Mouse (Mus musculus) kidney, postnatal 0 days (tissue): Measurements from ENCODE around the gene Tnfsf12. TPM values are rescaled to one million over a fixed set of nuclear protein-coding genes. Genes with fewer than 3 reads are reported as not detected.

ENCODE experiments used
- ATAC-seq: fragments of 200-750 bp; cut with Nextera tagmentation; replicated peaks from 2 replicates; pipeline ENCODE4 v1.8.0; 2017; ENCODE audit warnings: low read depth, moderate number of reproducible peaks, moderate TSS enrichment, moderate library complexity; ENCODE audit not compliant: low FRiP score
- DNase-seq: peaks from one replicate; pipeline ENCODE4 v3.0.0-alpha.2; 2016; ENCODE audit warnings: low spot score
- H3K27ac ChIP-seq: fragments of 300-500 bp; sonication (generic); 2 replicates; pipeline ENCODE4 v1.5.1; 2014; ENCODE audit warnings: mild to moderate bottlenecking
- H3K27me3 ChIP-seq: fragments of 300-500 bp; sonication (generic); 2 replicates; pipeline ENCODE4 v1.6.1; 2014; ENCODE audit warnings: low read length, mixed read lengths; ENCODE audit not compliant: insufficient read depth
- H3K36me3 ChIP-seq: fragments of 300-500 bp; sonication (generic); 2 replicates; pipeline ENCODE4 v1.6.1; 2014; ENCODE audit warnings: low read length, mixed read lengths; ENCODE audit not compliant: insufficient read depth
- H3K4me1 ChIP-seq: fragments of 300-500 bp; sonication (generic); replicated peaks from 2 replicates; pipeline ENCODE4 v1.6.1; 2014; ENCODE audit warnings: antibody characterized with exemption, low read length, mixed read lengths; ENCODE audit not compliant: insufficient read depth
- H3K4me2 ChIP-seq: fragments of 300-500 bp; sonication (generic); 2 replicates; pipeline ENCODE4 v1.6.1; 2014; ENCODE audit warnings: mild to moderate bottlenecking, low read length, moderate library complexity, mixed read lengths
- H3K4me3 ChIP-seq: fragments of 300-500 bp; sonication (generic); replicated peaks from 2 replicates; pipeline ENCODE4 v1.5.1; 2014; ENCODE audit warnings: low read depth, low read length
- H3K9ac ChIP-seq: fragments of 300-500 bp; sonication (generic); 2 replicates; pipeline ENCODE4 v1.6.1; 2014; ENCODE audit warnings: low read depth, low read length
- H3K9me3 ChIP-seq: fragments of 300-500 bp; sonication (generic); replicated peaks from 2 replicates; pipeline ENCODE4 v1.6.1; 2016; ENCODE audit warnings: low read length, inconsistent platforms, mixed read lengths
- CTCF ChIP-seq: IDR thresholded peaks from 2 replicates; pipeline ENCODE4 v1.5.1; 2016; ENCODE audit warnings: antibody characterized with exemption, low read depth, mild to moderate bottlenecking, moderate library complexity
- WGBS: fragments of 180-500 bp; shearing (Covaris S2); extraction: QIAGEN DNeasy Blood & Tissue Kit; methylation state at CpG from one replicate; pipeline ENCODE4 v1.1.7; 2014; 5-methylcytosine and 5-hydroxymethylcytosine counted together
- polyA plus RNA-seq: library from polyadenylated mRNA; unstranded; fragments of >200 nt; fragmentation: Nextera tagmentation; extraction: Ambion mirVana; gene quantifications from 2 replicates; pipeline ENCODE4 v1.2.1, GENCODE M21; 2015

The Tnfsf12 gene
- polyA plus RNA-seq, 1 experiment from 2014 or later = 15.8 TPM

DNA sequence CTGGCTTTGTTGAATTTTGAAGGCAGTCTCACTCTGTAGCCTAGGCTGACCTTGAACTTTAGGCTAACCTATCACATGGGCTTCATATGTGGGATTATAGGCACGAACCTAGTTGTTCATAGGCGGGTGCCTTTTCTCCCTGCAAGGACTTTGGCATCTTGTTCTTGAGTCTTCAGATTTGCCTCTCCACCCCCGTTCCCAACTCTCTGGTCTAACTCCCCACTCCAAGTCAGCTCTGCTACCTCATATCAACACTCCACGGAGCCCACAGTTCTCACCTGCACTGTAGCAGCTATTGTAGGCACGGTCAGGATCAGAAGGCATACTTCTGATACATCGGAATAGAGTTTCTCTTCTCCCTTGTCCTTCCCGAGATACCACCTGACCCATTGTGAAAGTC lies 12.1 kb downstream of the Tnfsf12 start:
- no peak for DNase-seq
- Histone ChIP-seq H3K27ac (peak overlapping the region; percentile 65; the same call in 1 of the 2 replicates), H3K9ac (no peak overlapping the region), H3K4me2 (no peak overlapping the region), H3K36me3 (0 out of 2 replicates have a peak, but pooled peaks cover 6% of the 10 kb centered on the region), H3K9me3 (no peaks in the 10 kb centered on the region), H3K4me3 (no peak overlapping the region), H3K27me3 (no peaks in the 10 kb centered on the region), H3K4me1 (peaks cover 23% of the 10 kb centered on the region)
- ATAC-seq = no peak
- no peak for TF ChIP-seq CTCF
- 74% methylated on average over 7 of the region's 7 CpGs for WGBS

DNA sequence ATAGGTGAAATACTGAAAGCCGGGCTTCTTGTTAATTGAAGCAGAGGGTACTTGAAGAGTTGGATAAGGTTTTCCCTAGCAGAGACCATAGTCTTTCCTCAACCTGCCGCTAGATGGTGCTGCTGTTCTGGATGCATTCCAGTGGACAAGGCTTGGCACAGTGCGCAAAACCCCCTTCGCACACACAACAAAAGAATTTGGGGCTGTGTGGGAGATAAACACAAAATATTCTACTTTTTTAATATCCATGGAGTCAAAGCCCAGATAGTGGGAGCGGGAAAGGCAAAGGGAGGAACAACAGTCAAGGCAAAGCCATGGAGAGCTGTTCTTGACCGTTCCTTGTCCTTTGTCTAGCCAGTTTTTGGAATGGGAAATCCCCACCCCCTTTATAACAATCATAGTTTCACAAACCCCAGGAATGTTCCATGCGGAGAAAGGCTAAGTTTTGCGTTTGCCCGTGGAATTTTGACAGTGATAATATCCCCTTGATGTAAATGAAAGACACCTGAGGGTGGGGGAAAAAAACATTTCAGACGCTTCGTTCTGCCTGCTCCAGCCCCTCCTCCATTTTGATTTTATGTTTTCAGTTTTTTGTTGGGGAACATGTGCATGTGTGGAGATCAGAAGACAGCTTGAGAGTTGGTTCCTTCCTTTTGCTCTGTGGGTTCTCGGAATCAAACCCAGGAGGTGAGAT lies 12.7 kb downstream of the Tnfsf12 start:
- no peaks in the 10 kb centered on the region for H3K9me3 ChIP-seq
- peak overlapping the region; percentile 90 for H3K4me2 ChIP-seq
- no peak for ATAC-seq
- H3K36me3 ChIP-seq = peaks cover 10% of the 10 kb centered on the region; the same call in 1 of the 2 replicates
- no peak overlapping the region; the same call in 1 of the 2 replicates for H3K4me3 ChIP-seq
- TF ChIP-seq CTCF = peak; percentile 99
- H3K27ac ChIP-seq = peak overlapping the region; percentile 90
- WGBS = 16% methylated on average over 12 of the region's 12 CpGs
- peaks cover 23% of the 10 kb centered on the region for H3K4me1 ChIP-seq
- H3K27me3 ChIP-seq = no peaks in the 10 kb centered on the region
- H3K9ac ChIP-seq = peak overlapping the region; percentile 33; the same call in 1 of the 2 replicates
- DNase-seq = peak; percentile 97

- DNase-seq (no peak), ATAC-seq (no peak)
- H3K4me1 ChIP-seq = peaks cover 23% of the 10 kb centered on the region
- no peaks in the 10 kb centered on the region for H3K9me3 ChIP-seq
- 23% methylated on average over 24 of the region's 24 CpGs for WGBS
- peak overlapping the region; percentile 90 for H3K27ac ChIP-seq
- TF ChIP-seq CTCF = no peak
- H3K9ac ChIP-seq = peak overlapping the region; percentile 51; the same call in 1 of the 2 replicates
- peak overlapping the region; percentile 90 for H3K4me2 ChIP-seq
- peak overlapping the region; percentile 85 for H3K4me3 ChIP-seq
- peaks cover 17% of the 10 kb centered on the region; the same call in 1 of the 2 replicates for H3K36me3 ChIP-seq
- no peaks in the 10 kb centered on the region for H3K27me3 ChIP-seq
These were observed 13.3 kb downstream of the Tnfsf12 start for GRCm38 (mm10) chr11:69682209-69682839.

GRCm38 (mm10) chr11:69681314-69682208 lies 14.1 kb downstream of the Tnfsf12 start, which contains the start of gene Senp3:
Senp3 (minus strand) TSS chr11:69682084.
- no peaks in the 10 kb centered on the region for H3K27me3 ChIP-seq
- peaks cover 20% of the 10 kb centered on the region for H3K4me1 ChIP-seq
- peak within 1 kb of the TSS; percentile 87 for H3K9ac ChIP-seq
- ATAC-seq = peak; percentile 93
- peak; percentile 98 for DNase-seq
- H3K4me2 ChIP-seq = peak within 1 kb of the TSS; percentile 90
- H3K27ac ChIP-seq = peak within 1 kb of the TSS; percentile 90
- no peak for TF ChIP-seq CTCF
- no peaks in the 10 kb centered on the region for H3K9me3 ChIP-seq
- peak within 1 kb of the TSS; percentile 85 for H3K4me3 ChIP-seq
- peaks cover 21% of the 10 kb centered on the region; the same call in 1 of the 2 replicates for H3K36me3 ChIP-seq
- WGBS = under 1% methylated on average over 78 of the region's 80 CpGs

- 88% methylated on average over 30 of the region's 30 CpGs for WGBS
- Histone ChIP-seq H3K9ac (no peak overlapping the region), H3K9me3 (no peaks in the 10 kb centered on the region), H3K36me3 (peaks cover 27% of the 10 kb centered on the region), H3K4me1 (peaks cover 10% of the 10 kb centered on the region; the same call in 1 of the 2 replicates), H3K27me3 (no peaks in the 10 kb centered on the region), H3K4me3 (no peak overlapping the region; the same call in 1 of the 2 replicates), H3K27ac (no peak overlapping the region), H3K4me2 (peak overlapping the region; percentile 90)
- DNase-seq (no peak), ATAC-seq (no peak)
- TF ChIP-seq CTCF = no peak
These were observed 15.4 kb downstream of the Tnfsf12 start for GRCm38 (mm10) chr11:69680136-69680855.
